Mouse (Mus musculus) heart, adult 2 months (tissue): Measurements from ENCODE around the gene Mreg.
A peak's percentile ranks its signal among the peaks of the same experiment; 100 is the strongest.
"Not testable (repeated sequence)": the region's sequence is repeated elsewhere in the genome, so short reads cannot be mapped to it uniquely, and the experiment has no call there.

Source experiments
- CTCF ChIP-seq: fragments of 200-600 bp; IDR thresholded peaks from 2 replicates; pipeline ENCODE4 v1.8.1; 2022; ENCODE audit warnings: antibody characterized with exemption, mild to moderate bottlenecking, moderate library complexity
- EP300 ChIP-seq: fragments of 200-500 bp; IDR thresholded peaks from 2 replicates; pipeline ENCODE4 v1.6.1; 2011; ENCODE audit warnings: low read depth, low read length, control low read depth; ENCODE audit not compliant: insufficient read depth
- POLR2A ChIP-seq: fragments of 200-500 bp; IDR thresholded peaks from 2 replicates; pipeline ENCODE4 v1.6.1; 2011; ENCODE audit warnings: mild to moderate bottlenecking, low read depth, low read length, control low read depth; ENCODE audit not compliant: insufficient read depth

GRCm38 (mm10) chr1:72232592-72232991, 20.5 kb upstream of the Mreg start:
- not testable (repeated sequence) for TF ChIP-seq POLR2A, EP300
- peak; percentile 54 for TF ChIP-seq CTCF
